Mouse (Mus musculus) ES-E14 (cell line): ENCODE measurements around the gene Hcfc1r1.

ENCODE experiments used
- CHD2 ChIP-seq: IDR thresholded peaks from 2 replicates; pipeline ENCODE4 v1.6.1; 2014; ENCODE audit warnings: mild to moderate bottlenecking, low read depth, low read length, inconsistent platforms
- ZC3H11A ChIP-seq: IDR thresholded peaks from 2 replicates; pipeline ENCODE4 v1.6.1; 2012; ENCODE audit warnings: low read depth, mild to moderate bottlenecking, inconsistent platforms, low read length, borderline replicate concordance
- ZNF384 ChIP-seq: IDR thresholded peaks from 2 replicates; pipeline ENCODE4 v1.6.1; 2012; ENCODE audit warnings: low read depth, low read length, inconsistent platforms

DNA sequence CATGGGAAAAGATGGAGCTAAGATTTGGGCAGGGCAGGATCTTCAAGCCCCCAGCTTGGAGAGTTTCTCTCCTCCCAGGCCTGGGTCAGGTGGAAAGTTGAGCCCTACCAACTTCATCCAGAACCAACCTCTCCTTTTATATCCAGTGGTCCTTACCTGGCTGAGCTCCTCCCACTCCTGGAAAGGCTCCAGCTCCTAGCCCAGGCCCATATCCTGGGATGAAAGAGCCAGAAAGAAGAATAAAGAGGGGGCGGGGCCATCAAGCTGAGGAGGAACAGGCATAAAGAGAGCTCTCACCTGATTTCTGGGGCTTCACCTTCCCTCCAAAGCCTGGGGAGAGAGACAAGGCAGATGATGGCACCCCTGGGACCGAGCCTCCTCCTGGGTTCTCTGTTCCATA, 43.6 kb downstream of the Hcfc1r1 start:
- TF ChIP-seq ZNF384 (no peak), CHD2 (no peak), ZC3H11A (no peak)
